In the genomic region with DNA sequence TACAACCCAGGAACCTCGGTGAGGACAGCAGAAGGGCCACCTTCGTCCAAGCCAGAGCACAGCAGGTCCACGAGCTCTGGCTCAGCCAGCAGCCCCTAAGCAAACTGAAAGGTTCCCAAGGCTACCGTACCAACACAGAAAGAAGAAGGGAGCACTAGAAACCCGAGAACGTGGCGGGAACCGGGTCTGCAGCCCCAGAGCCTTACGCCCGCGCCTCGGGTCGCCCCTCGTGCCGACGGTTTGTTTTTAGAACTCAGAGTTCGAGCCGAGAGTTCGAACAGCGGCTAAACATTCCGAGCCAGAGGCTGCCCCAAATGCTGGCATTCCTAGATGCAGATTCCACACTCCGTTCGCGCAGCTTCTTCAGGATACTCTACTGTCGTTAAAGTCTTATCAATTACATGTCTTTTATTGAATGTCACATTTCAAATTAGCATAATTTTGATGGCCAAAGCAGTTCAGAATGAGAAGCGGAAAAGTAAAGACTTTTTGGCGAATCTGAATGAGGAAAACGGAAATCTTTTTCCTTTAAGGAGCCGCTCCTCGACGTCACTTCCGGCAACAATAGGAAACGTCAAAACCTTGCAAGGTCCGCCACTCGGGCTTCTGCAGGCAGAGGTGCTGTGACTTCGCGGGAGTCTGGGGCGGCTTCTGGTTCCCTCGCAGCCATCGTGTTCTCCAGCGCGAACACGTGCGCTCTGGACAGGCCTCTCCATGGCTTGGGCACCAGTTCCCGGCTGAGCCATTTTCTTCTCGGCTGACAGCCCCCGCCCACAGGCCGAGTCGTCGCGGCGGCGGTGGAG, we compare ENCODE assay signal across 7 mouse cellular contexts. TPM values are rescaled to one million over a fixed set of nuclear protein-coding genes. Genes with fewer than 3 reads are reported as not detected.
DNase-seq lines count a peak whose midpoint lies in the region; ATAC-seq lines count a peak whose summit lies in the region.

A gene (minus strand): TSS at position 490 of the 803 bp plus-strand sequence.
A gene (plus strand): TSS at position 533 of the 803 bp plus-strand sequence.

- peak within 1 kb of the TSS; percentile 57 for H3K4me2 ChIP-seq in intestine, embryonic 16.5 days (ENCODE audit: low read depth, low read length)
- H3K4me2 ChIP-seq in midbrain, embryonic 11.5 days, result peak within 1 kb of the TSS; percentile 62

- H3K36me3 ChIP-seq in intestine, embryonic 16.5 days (ENCODE audit: control insufficient read depth, insufficient read depth, low read length), result no peaks in the 10 kb centered on the region
- no peaks in the 10 kb centered on the region for H3K36me3 ChIP-seq in midbrain, embryonic 11.5 days (ENCODE audit: control insufficient read depth, insufficient read depth, low read length)

- H3K4me1 ChIP-seq in intestine, embryonic 16.5 days (ENCODE audit: control insufficient read depth, insufficient read depth, low read length), result peaks cover 3% of the 10 kb centered on the region
- H3K4me1 ChIP-seq in midbrain, embryonic 11.5 days (ENCODE audit: control insufficient read depth, insufficient read depth, low read length), result peaks cover 6% of the 10 kb centered on the region; the same call in 1 of the 2 replicates

- peak; percentile 66 for DNase-seq in adrenal gland, adult 8-10 months
- peak; percentile 89 for DNase-seq in embryo, embryonic 9.5 days (ENCODE audit: extremely low spot score)
- peak; percentile 49 to 83 for DNase-seq in gastrocnemius, postnatal 4 days (ENCODE audit: low spot score in 2 of 2)
- peak; percentile 79 to 87 for DNase-seq in left cerebral cortex, postnatal 36 days (ENCODE audit: low spot score in 2 of 2)
- peak; percentile 98 for DNase-seq in midbrain, embryonic 11.5 days (ENCODE audit: low spot score, missing footprints)
- peak; percentile 81 for DNase-seq in skeletal muscle tissue, adult 2 months (ENCODE audit: low read depth, low spot score)

- peak within 1 kb of the TSS; percentile 94 for H3K4me3 ChIP-seq in intestine, embryonic 16.5 days (ENCODE audit: low read length)
- H3K4me3 ChIP-seq in midbrain, embryonic 11.5 days (ENCODE audit: low read depth, low read length), result peak within 1 kb of the TSS; percentile 63

- H3K9me3 ChIP-seq in intestine, embryonic 16.5 days (ENCODE audit: control insufficient read depth, low read length), result no peaks in the 10 kb centered on the region
- H3K9me3 ChIP-seq in midbrain, embryonic 11.5 days (ENCODE audit: control insufficient read depth, low read length), result no peaks in the 10 kb centered on the region

- peak within 1 kb of the TSS; percentile 90 for H3K27ac ChIP-seq in intestine, embryonic 16.5 days (ENCODE audit: low read length)
- H3K27ac ChIP-seq in midbrain, embryonic 11.5 days (ENCODE audit: low read depth, low read length), result no peak within 1 kb of the TSS

- intact Hi-C loops in left cerebral cortex, postnatal 36 days (cut with DNase I), result loop anchor here (5.0 kb wide), 1 partner anchor 67 kb away; no protein-coding TSS in a partner anchor

- under 1% methylated on average over 53 of the region's 53 CpGs for WGBS in intestine, embryonic 16.5 days
- WGBS in midbrain, embryonic 11.5 days, result 0% methylated on average over 53 of the region's 53 CpGs

- no peaks in the 10 kb centered on the region for H3K27me3 ChIP-seq in intestine, embryonic 16.5 days (replicated peaks; ENCODE audit: control insufficient read depth, insufficient read depth, low read length)
- no peaks in the 10 kb centered on the region for H3K27me3 ChIP-seq in midbrain, embryonic 11.5 days (ENCODE audit: control insufficient read depth, insufficient read depth, low read length)

- peak within 1 kb of the TSS; percentile 91 for H3K9ac ChIP-seq in intestine, embryonic 16.5 days (ENCODE audit: low read depth, low read length)
- H3K9ac ChIP-seq in midbrain, embryonic 11.5 days (ENCODE audit: low read length), result peak within 1 kb of the TSS; percentile 73

- ATAC-seq in intestine, embryonic 16.5 days, result peak; percentile 92
- peak; percentile 93 for ATAC-seq in midbrain, embryonic 11.5 days (ENCODE audit: low FRiP score)

RNA-seq across cellular contexts. Expression of the first gene that starts in this region (rescaled TPM):
- total RNA-seq in adrenal gland, adult 8-10 months (2022), result 10 to 100 TPM; 23.5 to 43.6 (median 28.4) TPM
- total RNA-seq in gastrocnemius, postnatal 4 days (2021), result 10 to 100 TPM; 17.7 to 20.0 TPM
- polyA plus RNA-seq in intestine, embryonic 16.5 days (2015; fragmentation: Nextera tagmentation; extraction: Ambion mirVana), result 23.5 and 24.7 TPM in 2 replicates
- 10 to 100 TPM; 21.2 to 24.9 TPM for total RNA-seq in left cerebral cortex, postnatal 36 days (2021)
- polyA plus RNA-seq in midbrain, embryonic 11.5 days (2014; fragmentation: Nextera tagmentation; extraction: Ambion mirVana), result 40.0 and 43.9 TPM in 2 replicates

RNA-seq across cellular contexts. Expression of the second gene that starts in this region (rescaled TPM):
- 10 to 100 TPM; 48.2 to 63.7 (median 53.0) TPM for total RNA-seq in adrenal gland, adult 8-10 months (2022)
- total RNA-seq in gastrocnemius, postnatal 4 days (2021), result 10 to 100 TPM; 20.6 to 22.3 TPM
- polyA plus RNA-seq in intestine, embryonic 16.5 days (2015; fragmentation: Nextera tagmentation; extraction: Ambion mirVana), result 41.9 and 44.8 TPM in 2 replicates
- 10 to 100 TPM; 37.5 to 42.0 TPM for total RNA-seq in left cerebral cortex, postnatal 36 days (2021)
- polyA plus RNA-seq in midbrain, embryonic 11.5 days (2014; fragmentation: Nextera tagmentation; extraction: Ambion mirVana), result 40.7 and 44.0 TPM in 2 replicates
